Mouse (Mus musculus) heart, postnatal 0 days (tissue): ENCODE data around the gene Tmem136.

Source experiments
- CTCF ChIP-seq: IDR thresholded peaks from 2 replicates; pipeline ENCODE4 v1.5.1; 2016; ENCODE audit warnings: antibody characterized with exemption, control low read depth, low read depth
- EP300 ChIP-seq: IDR thresholded peaks from 2 replicates; pipeline ENCODE4 v1.6.1; 2016; ENCODE audit warnings: antibody characterized with exemption, low read depth

- TF ChIP-seq EP300: no peak
- TF ChIP-seq CTCF: no peak
Observed at GRCm38 (mm10) chr9:43145196-43145595, 28.8 kb upstream of the Tmem136 start.
